Comparison of ENCODE assay signal across 9 mouse cellular contexts in genomic region chr5:86190770-86191169, GRCm38 (mm10). TPM values are rescaled to one million over a fixed set of nuclear protein-coding genes. Genes with fewer than 3 reads are reported as not detected.
A peak's percentile ranks its signal among the peaks of the same experiment; 100 is the strongest.
DNase-seq lines count a peak whose midpoint lies in the region.
"Had no signal": no experiment of that assay in that cellular context is flagged by ENCODE, and none has a peak within 500 bp of the region (broad histone marks: within the 10 kb centered on the region; RNA-seq: fewer than 3 reads in every experiment).

No protein-coding gene starts in this region.

- intact Hi-C loops in heart, postnatal 10 days (cut with DNase I), result loop anchor here (1.0 to 2.0 kb wide), 2 partner anchors 16 to 220 kb away; no protein-coding TSS in a partner anchor

- peak; percentile 25 to 46 for DNase-seq in heart, postnatal 10 days
- DNase-seq in heart, adult 11 months, result no peak
- peak; percentile 35 for DNase-seq in urinary bladder, postnatal 14 days (ENCODE audit: low spot score)
- DNase-seq in urinary bladder, adult 2 months (ENCODE audit: low spot score), result no peak
- peak; percentile 66 for DNase-seq in embryo, embryonic 11 days
- DNase-seq in lung, postnatal 10 days, result peak; percentile 33
- no peak for DNase-seq in frontal cortex, postnatal 36 days (ENCODE audit: low spot score in 2 of 2)
- DNase-seq in right cerebral cortex, postnatal 36 days (ENCODE audit: low spot score in 2 of 2), result no peak

RNA-seq across cellular contexts. Expression of gene Gnrhr, which starts 6.9 kb away (rescaled TPM):
- under 1 TPM in 1 of 2 experiments, not detected in 1; 0.24 TPM for total RNA-seq in heart, postnatal 10 days (2021)
- 0.06 and 0.19 TPM in 2 replicates for polyA plus RNA-seq in urinary bladder, adult 2 months (2012; rRNA removed)
- polyA plus RNA-seq: macrophage had no signal

RNA-seq across cellular contexts. Expression of gene Uba6, which starts 18.2 kb away (rescaled TPM):
- 1 to 10 TPM; 6.5 to 8.7 TPM for total RNA-seq in heart, postnatal 10 days (2021)
- 6.2 and 6.8 TPM in 2 replicates for polyA plus RNA-seq in urinary bladder, adult 2 months (2012; rRNA removed)

Comparison
In these comparisons a context has a peak if more than half of its experiments do, and no peak if none do; other contexts are left out.
1. DNase-seq: peak in heart, postnatal 10 days (2 of 2), urinary bladder, postnatal 14 days (single experiment), embryo, embryonic 11 days (single experiment) and lung, postnatal 10 days (single experiment); none in heart, adult 11 months (single experiment), urinary bladder, adult 2 months (single experiment), frontal cortex, postnatal 36 days (0 of 2) and right cerebral cortex, postnatal 36 days (0 of 2).